Mouse (Mus musculus): ENCODE results near the gene Bud31. TPM values are rescaled to one million over a fixed set of nuclear protein-coding genes. Genes with fewer than 3 reads are reported as not detected.

Gene Bud31
- polyA plus RNA-seq, 1 experiment = 30.4 TPM

GRCm38 (mm10) chr5:145165184-145165583, 25.0 kb downstream of the Bud31 start:
- H3K27me3 ChIP-seq (ENCODE audit: control insufficient read depth, insufficient read depth, low read length) = no peaks in the 10 kb centered on the region
- H3K4me3 ChIP-seq (ENCODE audit: extremely low read depth, insufficient read depth, insufficient read length) = no peak overlapping the region
- WGBS = 89% methylated on average over 15 of the region's 15 CpGs
- H3K36me3 ChIP-seq (ENCODE audit: control insufficient read depth, insufficient read depth, low read length) = peaks cover 12% of the 10 kb centered on the region
- TF ChIP-seq POLR2A (IDR thresholded peaks at IDR 0.05; ENCODE audit: low read depth, low read length) (no peak), CTCF (IDR thresholded peaks at IDR 0.05; ENCODE audit: extremely low read depth, insufficient read depth, insufficient read length, insufficient replicate concordance) (no peak)
- no peak for DNase-seq (ENCODE audit: low read depth in 1 of 2, low spot score in 2 of 2)
- no peak overlapping the region for H3K27ac ChIP-seq (ENCODE audit: insufficient read depth, low read length)
- H3K4me1 ChIP-seq (ENCODE audit: control insufficient read depth, insufficient read depth, insufficient read length) = peaks cover 9% of the 10 kb centered on the region; the same call in 1 of the 2 replicates

GRCm38 (mm10) chr5:145166536-145167305, 26.6 kb downstream of the Bud31 start, which contains the start of the genes Ptcd1 and Cpsf4:
Gene Ptcd1, minus strand, starts transcription at chr5:145167108.
Gene Cpsf4, plus strand, starts transcription at chr5:145167213.
- H3K4me3 ChIP-seq (ENCODE audit: extremely low read depth, insufficient read depth, insufficient read length) = peak within 1 kb of the TSS; percentile 84

GRCm38 (mm10) chr5:145167306-145167661, 27.1 kb downstream of the Bud31 start:
- Histone ChIP-seq H3K4me1 (ENCODE audit: control insufficient read depth, insufficient read depth, insufficient read length) (peaks cover 9% of the 10 kb centered on the region; the same call in 1 of the 2 replicates), H3K4me3 (ENCODE audit: extremely low read depth, insufficient read depth, insufficient read length) (peak overlapping the region; percentile 84), H3K27me3 (ENCODE audit: control insufficient read depth, insufficient read depth, low read length) (no peaks in the 10 kb centered on the region), H3K27ac (ENCODE audit: insufficient read depth, low read length) (peak overlapping the region; percentile 70), H3K36me3 (ENCODE audit: control insufficient read depth, insufficient read depth, low read length) (peaks cover 10% of the 10 kb centered on the region)
- DNase-seq (ENCODE audit: low read depth in 1 of 2, low spot score in 2 of 2) = no peak
- under 1% methylated on average over 28 of the region's 28 CpGs for WGBS
- no peak for TF ChIP-seq POLR2A (IDR thresholded peaks at IDR 0.05; ENCODE audit: low read depth, low read length)
- TF ChIP-seq CTCF (IDR thresholded peaks at IDR 0.05; ENCODE audit: extremely low read depth, insufficient read depth, insufficient read length, insufficient replicate concordance) = no peak

More at GRCm38 (mm10) chr5:145166536-145167305, 26.6 kb downstream of the Bud31 start, which contains the start of the genes Ptcd1 and Cpsf4:
- TF ChIP-seq POLR2A (IDR thresholded peaks at IDR 0.05; ENCODE audit: low read depth, low read length) (peak; percentile 57), CTCF (IDR thresholded peaks at IDR 0.05; ENCODE audit: extremely low read depth, insufficient read depth, insufficient read length, insufficient replicate concordance) (no peak)
- WGBS = under 1% methylated on average over 51 of the region's 51 CpGs
- H3K4me1 ChIP-seq (ENCODE audit: control insufficient read depth, insufficient read depth, insufficient read length) = peaks cover 9% of the 10 kb centered on the region; the same call in 1 of the 2 replicates
- peak; percentile 95 to 98 for DNase-seq (ENCODE audit: low read depth in 1 of 2, low spot score in 2 of 2)
- H3K27me3 ChIP-seq (ENCODE audit: control insufficient read depth, insufficient read depth, low read length) = no peaks in the 10 kb centered on the region
- peak within 1 kb of the TSS; percentile 70 for H3K27ac ChIP-seq (ENCODE audit: insufficient read depth, low read length)
- peaks cover 9% of the 10 kb centered on the region for H3K36me3 ChIP-seq (ENCODE audit: control insufficient read depth, insufficient read depth, low read length)

DNA sequence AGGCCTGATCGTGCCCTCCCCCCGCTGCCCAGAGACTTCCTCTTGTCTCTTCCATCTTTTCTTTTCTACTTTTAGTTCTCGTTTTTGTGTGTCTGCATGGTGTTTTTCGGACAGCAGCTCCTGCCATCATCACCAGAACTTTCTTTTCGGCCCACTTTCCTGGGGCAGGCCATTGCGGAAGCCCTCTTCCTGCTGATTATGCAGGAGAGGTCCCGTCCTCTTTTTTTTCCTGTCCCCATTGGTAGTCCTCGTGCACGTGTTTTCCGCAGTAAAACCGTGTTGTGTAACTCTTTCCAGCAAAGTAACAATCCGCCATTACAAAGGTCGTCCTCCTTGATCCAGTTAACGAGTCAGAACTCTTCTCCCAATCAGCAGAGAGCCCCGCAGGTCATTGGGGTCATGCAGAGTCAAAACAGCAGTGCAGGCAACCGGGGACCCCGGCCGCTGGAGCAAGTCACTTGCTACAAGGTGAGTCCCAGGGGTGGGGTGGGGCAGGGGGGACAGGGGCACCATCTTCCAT, 38.4 kb downstream of the Bud31 start:
- Histone ChIP-seq H3K36me3 (ENCODE audit: control insufficient read depth, insufficient read depth, low read length) (peaks cover 47% of the 10 kb centered on the region), H3K4me3 (ENCODE audit: extremely low read depth, insufficient read depth, insufficient read length) (no peak overlapping the region), H3K27ac (ENCODE audit: insufficient read depth, low read length) (no peak overlapping the region), H3K4me1 (ENCODE audit: control insufficient read depth, insufficient read depth, insufficient read length) (no peaks in the 10 kb centered on the region), H3K27me3 (ENCODE audit: control insufficient read depth, insufficient read depth, low read length) (no peaks in the 10 kb centered on the region)
- 82% methylated on average over 18 of the region's 18 CpGs for WGBS
- DNase-seq (ENCODE audit: low read depth in 1 of 2, low spot score in 2 of 2) = no peak
- TF ChIP-seq CTCF (IDR thresholded peaks at IDR 0.05; ENCODE audit: extremely low read depth, insufficient read depth, insufficient read length, insufficient replicate concordance) (no peak), POLR2A (IDR thresholded peaks at IDR 0.05; ENCODE audit: low read depth, low read length) (no peak)

DNA sequence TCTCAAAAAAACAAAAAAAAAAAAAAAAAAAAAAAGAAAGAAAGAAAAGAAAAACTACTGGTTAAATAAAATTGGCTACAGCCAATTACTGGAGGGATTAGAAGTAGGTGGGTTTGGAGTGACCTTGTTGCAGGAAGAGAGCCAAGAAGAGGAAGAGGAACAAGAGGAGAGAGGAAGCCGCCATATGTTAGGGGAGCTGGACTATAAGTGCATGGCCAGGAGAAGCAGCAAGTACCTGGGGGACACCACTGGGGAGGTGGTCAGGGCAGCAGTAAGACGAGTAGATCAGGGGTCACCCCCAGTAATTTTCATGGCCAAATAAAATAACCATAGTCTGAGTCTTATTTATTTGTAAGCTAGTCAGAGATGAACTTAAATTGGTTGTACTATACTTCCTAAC, 45.1 kb downstream of the Bud31 start:
- Histone ChIP-seq H3K27ac (ENCODE audit: insufficient read depth, low read length) (no peak overlapping the region), H3K27me3 (ENCODE audit: control insufficient read depth, insufficient read depth, low read length) (no peaks in the 10 kb centered on the region), H3K36me3 (ENCODE audit: control insufficient read depth, insufficient read depth, low read length) (peaks cover 48% of the 10 kb centered on the region), H3K4me3 (ENCODE audit: extremely low read depth, insufficient read depth, insufficient read length) (no peak overlapping the region), H3K4me1 (ENCODE audit: control insufficient read depth, insufficient read depth, insufficient read length) (no peaks in the 10 kb centered on the region)
- DNase-seq (ENCODE audit: low read depth in 1 of 2, low spot score in 2 of 2) = no peak
- WGBS = 86% methylated on average over 2 of the region's 2 CpGs
- no peak for TF ChIP-seq CTCF (IDR thresholded peaks at IDR 0.05; ENCODE audit: extremely low read depth, insufficient read depth, insufficient read length, insufficient replicate concordance)
- TF ChIP-seq POLR2A (IDR thresholded peaks at IDR 0.05; ENCODE audit: low read depth, low read length) = no peak

DNA sequence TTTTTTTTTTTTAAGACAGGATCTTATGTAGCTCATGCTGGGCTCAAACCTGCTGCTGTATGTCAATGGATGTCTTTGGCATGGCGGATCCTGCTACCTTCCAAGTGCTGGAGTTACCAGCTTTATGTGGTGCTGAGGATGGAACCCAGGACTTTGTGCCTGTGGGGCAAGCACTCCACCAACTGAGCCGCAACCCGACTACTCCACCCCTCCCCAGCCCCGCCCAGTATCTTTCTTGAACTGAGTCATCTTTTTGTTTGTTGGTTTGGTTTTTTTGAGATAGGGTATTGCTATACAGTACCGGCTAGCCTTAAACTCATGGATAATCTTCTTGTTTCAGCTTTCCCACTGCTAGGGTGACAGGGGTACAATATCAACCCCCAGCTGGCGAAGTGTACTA, 49.3 kb downstream of the Bud31 start:
- no peak for DNase-seq (ENCODE audit: low read depth in 1 of 2, low spot score in 2 of 2)
- TF ChIP-seq POLR2A (IDR thresholded peaks at IDR 0.05; ENCODE audit: low read depth, low read length) (no peak), CTCF (IDR thresholded peaks at IDR 0.05; ENCODE audit: extremely low read depth, insufficient read depth, insufficient read length, insufficient replicate concordance) (no peak)
- 87% methylated on average over 6 of the region's 6 CpGs for WGBS
- Histone ChIP-seq H3K27ac (ENCODE audit: insufficient read depth, low read length) (no peak overlapping the region), H3K4me1 (ENCODE audit: control insufficient read depth, insufficient read depth, insufficient read length) (no peaks in the 10 kb centered on the region; the same call in 1 of the 2 replicates), H3K36me3 (ENCODE audit: control insufficient read depth, insufficient read depth, low read length) (peaks cover 25% of the 10 kb centered on the region), H3K27me3 (ENCODE audit: control insufficient read depth, insufficient read depth, low read length) (no peaks in the 10 kb centered on the region), H3K4me3 (ENCODE audit: extremely low read depth, insufficient read depth, insufficient read length) (no peak overlapping the region)
